Mouse (Mus musculus) ES-Bruce4 (cell line): Measurements from ENCODE around the gene Mrpl20.

ENCODE experiments used
- CTCF ChIP-seq: IDR thresholded peaks from one replicate; pipeline ENCODE4 v1.8.1; 2011; ENCODE audit warnings: low read depth, low read length
- POLR2A ChIP-seq: IDR thresholded peaks from one replicate; pipeline ENCODE4 v1.8.1; 2011; ENCODE audit warnings: low read length; ENCODE audit not compliant: insufficient read depth

DNA sequence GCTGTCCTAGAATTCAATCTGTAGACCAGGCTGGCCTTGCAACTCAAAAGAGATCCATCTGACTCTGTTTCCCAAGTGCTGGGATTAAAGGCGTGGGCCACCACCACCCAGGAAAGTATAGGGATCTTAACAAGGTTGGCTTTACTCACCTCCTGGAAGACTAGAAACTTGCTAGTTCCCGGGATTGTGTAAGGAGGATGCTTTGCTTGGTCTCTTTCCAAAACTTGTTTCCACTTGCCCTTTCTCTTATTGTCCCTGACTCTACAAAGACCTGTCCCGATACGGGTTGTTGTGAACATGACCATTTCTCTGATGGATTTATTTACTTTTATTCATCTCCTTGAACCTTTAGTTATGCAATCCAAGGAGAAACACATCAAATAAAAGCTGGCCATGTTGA, 27.2 kb downstream of the Mrpl20 start:
- no peak for TF ChIP-seq CTCF
- no peak for TF ChIP-seq POLR2A
